13 mouse cellular contexts compared by ENCODE assay signal in genomic region chr1:106096324-106096723, GRCm38 (mm10).
DNase-seq lines count a peak whose midpoint lies in the region; ATAC-seq and TF ChIP-seq lines count a peak whose summit lies in the region.
"Had no signal": no experiment of that assay in that cellular context is flagged by ENCODE, and none has a peak within 500 bp of the region (broad histone marks: within the 10 kb centered on the region; RNA-seq: fewer than 3 reads in every experiment).

No protein-coding gene starts in this region.

- ATAC-seq in forebrain, embryonic 14.5 days = peak; percentile 78; the same call in 1 of the 2 replicates
- peak; percentile 72; the same call in 1 of the 2 replicates for ATAC-seq in midbrain, postnatal 0 days (ENCODE audit: low FRiP score)

- H3K27ac ChIP-seq in forebrain, embryonic 14.5 days (ENCODE audit: low read depth, low read length) = no peak overlapping the region
- no peak overlapping the region for H3K27ac ChIP-seq in midbrain, postnatal 0 days (ENCODE audit: low read depth, low read length)
- H3K27ac ChIP-seq: heart, embryonic 13.5 days; liver, embryonic 14.5 days had no signal

- peak; percentile 49 for DNase-seq in brain, embryonic 18.5 days (ENCODE audit: low read depth, low spot score)
- peak; percentile 64 for DNase-seq in forebrain, embryonic 14.5 days (ENCODE audit: low spot score)
- DNase-seq in layer of hippocampus, adult 9-10 months (ENCODE audit: low spot score) = peak; percentile 49
- peak; percentile 53 for DNase-seq in midbrain, postnatal 0 days (ENCODE audit: low spot score)
- no peak for DNase-seq in spleen, postnatal 14 days (ENCODE audit: low spot score in 2 of 2)
- DNase-seq in urinary bladder, postnatal 25 days (ENCODE audit: low spot score) = no peak
- no peak for DNase-seq in MN1 (ENCODE audit: low spot score)
- no peak for DNase-seq in ovary, postnatal 36 days (ENCODE audit: low spot score)
- DNase-seq: cerebellum, adult 2 months; kidney, adult 9 months; thymus, postnatal 36 days had no signal

- H3K4me3 ChIP-seq in forebrain, embryonic 14.5 days (ENCODE audit: low read depth, low read length) = no peak overlapping the region
- H3K4me3 ChIP-seq in midbrain, postnatal 0 days (ENCODE audit: low read depth, low read length) = no peak overlapping the region
- H3K4me3 ChIP-seq: heart, embryonic 13.5 days had no signal

- H3K4me1 ChIP-seq in forebrain, embryonic 14.5 days (ENCODE audit: control insufficient read depth, insufficient read depth, low read length) = no peaks in the 10 kb centered on the region
- no peaks in the 10 kb centered on the region for H3K4me1 ChIP-seq in midbrain, postnatal 0 days (ENCODE audit: insufficient read depth, low read length)
- H3K4me1 ChIP-seq: heart, embryonic 13.5 days had no signal

- no peak overlapping the region for H3K4me2 ChIP-seq in forebrain, embryonic 14.5 days (ENCODE audit: low read length)
- H3K4me2 ChIP-seq in midbrain, postnatal 0 days (ENCODE audit: low read depth, low read length, poor library complexity, severe bottlenecking) = no peak overlapping the region
- H3K4me2 ChIP-seq: heart, embryonic 13.5 days had no signal

- WGBS in forebrain, embryonic 14.5 days = 35% methylated on average over 4 of the region's 4 CpGs
- WGBS in midbrain, postnatal 0 days = 19% methylated on average over 4 of the region's 4 CpGs

- H3K9me3 ChIP-seq in forebrain, embryonic 14.5 days (replicated peaks; ENCODE audit: control insufficient read depth, low read length) = no peaks in the 10 kb centered on the region
- no peaks in the 10 kb centered on the region for H3K9me3 ChIP-seq in midbrain, postnatal 0 days (ENCODE audit: low read length)
- H3K9me3 ChIP-seq: heart, embryonic 13.5 days had no signal

- no peak overlapping the region for H3K9ac ChIP-seq in forebrain, embryonic 14.5 days (ENCODE audit: low read length)
- no peak overlapping the region for H3K9ac ChIP-seq in midbrain, postnatal 0 days (replicated peaks; ENCODE audit: low read length, poor library complexity, severe bottlenecking)
- H3K9ac ChIP-seq: heart, embryonic 13.5 days; liver, embryonic 14.5 days had no signal

- no peaks in the 10 kb centered on the region for H3K27me3 ChIP-seq in forebrain, embryonic 14.5 days (replicated peaks; ENCODE audit: control insufficient read depth, insufficient read depth, low read length)
- H3K27me3 ChIP-seq in midbrain, postnatal 0 days (ENCODE audit: insufficient read depth, low read length) = no peaks in the 10 kb centered on the region
- H3K27me3 ChIP-seq: heart, embryonic 13.5 days had no signal

- no peak for TF ChIP-seq CTCF in midbrain, postnatal 0 days (IDR thresholded peaks at IDR 0.05)

- H3K36me3 ChIP-seq in forebrain, embryonic 14.5 days (ENCODE audit: control insufficient read depth, insufficient read depth, low read length) = no peaks in the 10 kb centered on the region
- no peaks in the 10 kb centered on the region for H3K36me3 ChIP-seq in midbrain, postnatal 0 days (ENCODE audit: insufficient read depth, low read length)
- H3K36me3 ChIP-seq: heart, embryonic 13.5 days had no signal

Comparison
In these comparisons a context has a peak if more than half of its experiments do, and no peak if none do; other contexts are left out.
1. DNase-seq: peak in brain, embryonic 18.5 days (single experiment), forebrain, embryonic 14.5 days (single experiment), layer of hippocampus, adult 9-10 months (single experiment) and midbrain, postnatal 0 days (single experiment); none in spleen, postnatal 14 days (0 of 2), urinary bladder, postnatal 25 days (single experiment), MN1 (single experiment) and ovary, postnatal 36 days (single experiment).